Mouse (Mus musculus) MEL (cell line): ENCODE measurements at regions not wholly inside any gene's neighbourhood (a gene's known extent, or its start where the extent isn't known, plus 50 kb on each side); places are given as distances from the start of the nearest gene placed in this dataset.

Source experiments
- CTCF ChIP-seq, 3 experiments: IDR thresholded peaks in 2 of 3; conservative IDR thresholded peaks in 1 of 3; 2 replicates each; pipeline ENCODE4 v1.5.1; 2011 to 2012; ENCODE audit warnings: low read length in 3 of 3, low read depth in 2 of 3, mild to moderate bottlenecking in 2 of 3, improper control_type of control experiment in 1 of 3, inconsistent platforms in 1 of 3, mixed read lengths in 1 of 3, moderate library complexity in 1 of 3; ENCODE audit not compliant: control insufficient read depth in 1 of 3, insufficient read depth in 1 of 3, poor library complexity in 1 of 3, severe bottlenecking in 1 of 3
- ELF1 ChIP-seq: IDR thresholded peaks from 2 replicates; pipeline ENCODE4 v1.6.1; 2014; ENCODE audit warnings: low read depth, mild to moderate bottlenecking, inconsistent platforms, low read length, improper control_type of control experiment, moderate library complexity
- EP300 ChIP-seq, 2 experiments: IDR thresholded peaks; 2 replicates each; pipeline ENCODE4 v1.6.1; 2011; ENCODE audit warnings: improper control_type of control experiment in 2 of 2, low read length in 2 of 2, low read depth in 1 of 2, mild to moderate bottlenecking in 1 of 2
- GATA1 ChIP-seq: IDR thresholded peaks from 2 replicates; pipeline ENCODE4 v1.6.1; 2011; ENCODE audit warnings: low read depth, low read length, improper control_type of control experiment
- TAL1 ChIP-seq: IDR thresholded peaks from 2 replicates; pipeline ENCODE4 v1.6.1; 2012; ENCODE audit warnings: mild to moderate bottlenecking, inconsistent platforms, low read length, moderate library complexity, mixed read lengths

GRCm38 (mm10) chr7:74908311-74908962 is 353.9 kb upstream of the Slco3a1 start:
- TF ChIP-seq GATA1 (no peak), CTCF (IDR thresholded peaks at IDR 0.05 in 2 of 3, conservative IDR thresholded peaks at IDR 0.05 in 1 of 3; ENCODE audit: control insufficient read depth in 1 of 3, insufficient read depth in 1 of 3, low read depth in 2 of 3, low read length in 3 of 3, poor library complexity in 1 of 3, severe bottlenecking in 1 of 3) (no peak), TAL1 (peak; percentile 77), ELF1 (no peak), EP300 (IDR thresholded peaks at IDR 0.05; ENCODE audit: low read depth in 1 of 2, low read length in 2 of 2) (peak; percentile 61 to 67; a peak in 3 of 4 replicates)
